Mouse (Mus musculus) R1 (cell line): ENCODE measurements at regions not wholly inside any gene's neighbourhood (a gene's known extent, or its start where the extent isn't known, plus 50 kb on each side); places are given as distances from the start of the nearest gene placed in this dataset.

ENCODE experiments used
- DNase-seq: peaks from one replicate; pipeline ENCODE4 v3.0.0-alpha.2; 2018; ENCODE audit warnings: low read depth, low spot score

DNA sequence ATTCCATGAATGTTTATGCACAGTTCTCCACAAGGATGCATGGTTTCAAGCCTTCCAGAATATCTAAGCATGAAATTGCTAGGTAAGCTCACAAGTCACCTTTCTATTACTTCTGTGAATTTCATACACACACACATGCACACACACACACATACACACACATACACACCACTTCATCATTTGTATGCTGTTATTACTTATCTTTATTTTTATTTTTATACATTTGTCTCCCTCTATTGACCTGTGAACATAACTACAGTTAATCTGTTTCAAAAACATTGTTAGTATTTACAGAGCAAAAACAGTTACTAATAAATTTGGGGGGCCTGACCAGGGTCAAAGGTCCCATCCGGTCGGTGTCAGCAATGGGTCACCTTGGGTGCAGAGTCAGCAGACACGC is 212.6 kb upstream of the Depdc1a start:
- no peak for DNase-seq

DNA sequence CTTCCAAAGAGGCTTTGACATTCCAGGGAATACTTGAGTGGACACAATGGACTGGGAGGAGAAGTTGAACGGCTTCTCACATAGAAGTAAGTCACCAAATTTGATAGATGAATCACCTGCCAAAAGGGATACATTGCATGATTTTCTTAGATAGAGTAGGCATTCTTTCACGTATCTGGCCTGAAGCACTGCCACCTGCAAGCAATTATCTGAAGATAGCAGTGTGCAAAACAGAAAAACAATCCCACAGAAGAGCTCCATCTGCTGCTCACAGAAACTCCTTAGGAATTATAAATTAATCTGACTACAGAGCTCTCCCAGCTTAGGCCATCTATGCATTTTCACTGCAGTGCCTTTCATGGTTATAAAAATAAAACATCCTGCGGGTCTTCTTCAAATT is 177.8 kb upstream of the Depdc1a start:
- DNase-seq: no peak

DNA sequence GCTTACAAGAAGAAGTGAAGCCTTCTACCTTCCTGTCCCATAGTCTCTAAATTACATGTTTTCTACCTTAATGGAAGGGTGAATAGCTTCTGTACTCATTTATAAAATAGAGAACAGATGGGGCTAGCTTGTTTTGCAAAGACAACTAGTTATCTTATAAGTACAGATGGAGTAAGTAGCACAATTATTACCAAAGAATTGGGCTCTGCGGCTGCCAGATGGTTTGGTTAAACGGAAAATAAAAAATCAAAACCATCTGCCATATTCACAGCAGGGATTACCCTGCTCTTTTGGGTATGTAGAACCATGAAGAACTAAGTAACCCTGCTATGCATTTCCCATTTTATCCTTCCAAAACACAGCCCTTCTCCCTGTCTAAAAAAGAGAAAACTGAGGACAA is 147.2 kb upstream of the Depdc1a start:
- no peak for DNase-seq

DNA sequence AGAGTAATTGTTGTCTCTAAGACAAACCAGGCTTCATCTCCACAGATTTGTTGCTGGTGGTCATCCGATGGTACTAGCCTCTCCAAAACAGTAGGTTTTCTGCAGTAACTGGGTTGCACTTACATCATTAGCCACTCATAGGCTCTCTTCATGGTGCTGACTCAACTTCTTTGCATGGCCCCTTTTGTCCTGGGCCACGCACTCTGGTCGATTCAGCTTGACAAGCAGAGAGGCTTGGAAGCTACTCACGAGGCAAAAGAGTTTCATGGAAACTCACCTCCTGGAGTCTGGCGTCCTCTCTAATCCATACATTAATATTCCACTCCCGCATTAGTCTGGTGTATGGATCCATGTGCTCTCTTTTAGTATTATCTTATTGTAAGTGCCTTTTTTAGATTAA is 141.5 kb upstream of the Depdc1a start:
- peak; percentile 31 for DNase-seq

DNA sequence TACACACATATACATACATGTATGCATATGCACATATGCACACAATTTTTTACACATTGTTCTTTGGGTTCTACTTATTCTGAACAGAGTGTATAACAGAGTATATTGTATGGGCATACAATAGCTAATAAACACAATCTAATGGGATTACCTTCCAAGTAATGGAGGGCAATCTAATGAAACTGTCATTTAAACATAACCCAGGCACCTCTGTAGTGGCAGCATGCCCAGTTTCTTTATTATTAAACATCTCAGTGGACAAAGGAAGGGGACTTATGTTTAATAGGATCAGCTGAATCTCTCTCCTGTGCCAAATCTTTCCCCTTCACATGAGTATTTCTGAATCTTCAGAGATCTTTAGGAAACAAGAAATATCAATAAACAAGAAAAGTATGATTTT is 122.1 kb upstream of the Depdc1a start:
- no peak for DNase-seq
